Mouse (Mus musculus) WW6 (cell line): Measurements from ENCODE around the gene Kirrel2.

Experiments
- DNase-seq: peaks from one replicate; pipeline ENCODE4 v3.0.0-alpha.2; 2013; ENCODE audit warnings: low read depth, low spot score

Kirrel2 gene

DNA sequence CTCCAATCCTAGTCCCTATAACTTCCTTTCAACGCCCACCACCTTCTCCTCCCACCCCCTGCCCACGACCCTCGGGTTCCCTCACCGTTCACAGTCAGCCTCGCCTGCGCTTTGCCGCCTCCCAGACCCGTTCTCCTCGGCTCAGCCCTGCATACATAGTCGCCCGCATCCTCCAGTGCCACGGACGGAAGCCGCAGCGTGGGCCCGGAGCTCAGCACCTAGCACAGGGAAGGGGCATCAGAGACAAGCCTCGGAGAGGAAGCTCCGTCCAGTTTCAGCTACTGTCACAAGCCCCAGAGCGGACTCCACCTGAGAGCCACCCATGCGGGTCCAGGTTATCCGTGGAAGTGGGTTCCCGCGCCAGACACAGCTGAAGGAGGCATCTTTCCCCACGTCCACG lies 4.2 kb downstream of the Kirrel2 start:
- DNase-seq, result no peak

DNA sequence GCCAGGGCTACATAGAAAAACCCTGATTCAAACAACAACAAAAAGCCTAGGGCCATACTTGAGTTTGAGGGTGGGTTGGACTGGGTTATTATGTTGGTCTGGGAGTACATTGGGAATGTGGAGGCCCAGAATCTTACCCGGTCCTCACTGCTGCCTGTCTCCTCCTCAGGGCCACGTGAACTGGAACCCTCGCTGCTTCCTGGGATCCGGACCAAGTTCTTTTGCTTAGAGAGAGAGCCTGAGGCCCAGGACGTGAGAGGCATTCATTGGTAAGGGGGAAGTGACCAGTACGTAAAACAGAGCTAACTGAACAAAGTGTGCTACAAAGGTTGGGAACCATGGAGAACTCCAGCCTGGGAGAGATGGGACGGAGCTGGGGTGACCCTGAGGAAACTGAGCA lies 7.2 kb downstream of the Kirrel2 start:
- no peak for DNase-seq

DNA sequence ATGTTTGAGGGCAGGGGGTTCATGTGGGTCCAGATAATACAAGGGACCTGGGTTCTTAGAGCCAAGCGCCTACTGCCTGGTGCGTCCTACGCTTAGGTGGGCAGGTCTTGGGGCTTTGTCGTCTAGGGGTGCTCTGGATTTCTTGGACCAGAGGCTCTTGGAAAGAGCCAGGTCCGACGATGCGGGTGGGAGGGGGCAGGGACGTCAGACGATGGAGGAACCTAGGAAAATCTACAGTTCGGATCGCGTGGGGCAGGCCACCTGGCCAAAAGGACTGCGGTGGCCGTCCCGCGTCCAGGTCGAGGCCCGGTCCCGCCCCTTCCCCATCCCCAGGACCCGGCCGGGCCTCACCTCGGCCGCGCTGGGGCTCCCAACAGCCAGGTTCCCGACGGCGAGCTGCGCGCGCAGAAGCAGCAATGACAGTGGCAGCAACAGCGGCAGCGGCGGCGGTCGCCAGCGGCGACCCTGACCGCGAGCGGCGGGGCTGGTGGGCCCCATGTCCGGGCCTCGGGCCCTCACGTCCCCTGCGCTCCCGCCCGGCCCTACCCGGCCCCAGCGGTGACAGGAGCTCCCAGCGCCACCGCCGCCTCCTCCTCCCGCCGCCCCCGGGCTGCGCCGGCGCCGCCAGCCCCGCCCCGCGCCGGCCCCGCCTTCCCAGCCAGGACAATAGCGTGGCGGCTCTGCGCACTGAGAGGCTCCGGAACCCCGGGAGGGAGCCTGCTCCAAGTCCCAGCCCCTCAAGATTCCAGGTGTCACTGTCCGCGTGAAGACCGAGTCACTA lies 12.3 kb downstream of the Kirrel2 start, which contains the start of gene Aplp1:
Gene Aplp1, minus strand, starts transcription at position 565 of the 781 bp plus-strand sequence.
- DNase-seq, result no peak

DNA sequence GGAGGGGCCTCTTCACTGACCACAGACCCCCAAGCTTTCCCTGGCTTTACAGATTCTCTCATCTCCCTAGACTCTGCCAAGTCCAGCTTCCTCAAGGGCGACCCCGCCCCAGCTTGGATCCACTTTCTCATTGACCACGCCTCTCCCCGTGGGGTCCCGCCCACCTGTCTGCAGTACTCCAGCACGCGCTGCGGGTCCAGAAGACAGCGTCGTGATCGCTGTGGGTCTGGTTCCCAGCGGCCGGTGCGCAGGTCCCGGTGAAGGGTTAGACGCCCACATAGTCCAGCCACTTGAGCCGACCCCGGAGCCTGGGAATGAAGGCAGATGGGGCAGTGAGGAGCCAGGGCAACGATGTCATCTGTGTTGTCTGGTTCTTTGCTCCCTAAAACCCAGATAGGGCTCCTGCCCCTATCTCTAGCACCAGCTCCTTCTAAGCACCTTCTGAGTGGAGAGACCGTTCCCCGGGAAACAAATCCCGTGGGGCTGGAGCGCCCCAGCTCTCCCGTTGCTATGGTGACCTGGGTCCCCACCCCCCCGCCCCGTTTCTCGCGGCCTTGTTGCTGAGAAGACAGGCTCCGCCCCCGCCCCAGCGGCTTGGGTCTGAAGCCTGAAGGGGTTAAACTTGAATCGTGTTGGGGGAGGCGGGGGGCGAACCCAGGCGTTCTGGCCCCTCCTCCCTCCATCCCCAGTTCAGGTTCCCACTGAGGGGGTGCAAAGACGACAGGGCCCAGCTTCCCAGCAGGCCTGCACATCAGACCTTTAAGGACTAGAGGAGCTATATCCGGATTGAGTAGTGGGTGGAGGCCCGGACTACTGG lies 13.1 kb downstream of the Kirrel2 start:
- no peak for DNase-seq

DNA sequence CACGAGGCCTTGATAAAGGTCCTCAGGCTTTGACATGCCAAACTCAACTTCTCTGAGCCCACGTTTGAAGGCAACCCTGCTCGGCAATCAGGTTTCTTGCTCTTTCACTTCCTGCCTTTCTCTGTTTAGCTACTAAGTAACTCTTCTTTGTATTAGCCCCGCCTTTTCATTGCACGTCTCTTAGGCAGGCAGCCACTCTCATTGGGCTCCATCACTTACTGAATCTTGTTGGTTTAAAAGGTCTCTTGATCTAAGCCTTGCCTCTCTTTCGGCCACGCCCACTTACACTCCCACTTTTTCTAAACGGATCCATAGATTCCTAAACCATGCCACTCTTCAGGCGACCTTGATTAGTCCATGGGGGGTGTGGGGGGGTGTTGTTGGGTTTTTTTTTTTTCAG lies 13.8 kb downstream of the Kirrel2 start:
- no peak for DNase-seq

DNA sequence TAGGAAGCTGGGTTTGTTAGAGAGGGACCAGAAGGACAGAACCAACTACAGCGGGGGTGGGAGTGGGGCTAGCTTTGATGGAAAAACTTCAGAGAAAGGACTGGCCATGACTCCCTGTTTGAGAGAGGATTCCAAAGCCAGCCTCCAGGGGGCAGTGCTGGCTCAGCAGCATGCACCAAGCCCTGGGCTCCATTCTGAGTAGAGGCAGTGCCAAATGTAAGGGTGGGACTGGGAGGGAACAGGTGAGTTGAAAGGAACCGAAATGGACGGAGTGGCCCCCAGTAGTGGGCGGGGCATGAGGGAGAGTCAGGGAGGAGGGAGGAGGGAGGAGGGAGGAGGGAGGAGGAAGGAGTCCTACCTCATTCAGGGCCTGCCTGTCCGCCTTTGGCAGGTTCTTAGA lies 16.8 kb downstream of the Kirrel2 start:
- DNase-seq, result peak; percentile 57

DNA sequence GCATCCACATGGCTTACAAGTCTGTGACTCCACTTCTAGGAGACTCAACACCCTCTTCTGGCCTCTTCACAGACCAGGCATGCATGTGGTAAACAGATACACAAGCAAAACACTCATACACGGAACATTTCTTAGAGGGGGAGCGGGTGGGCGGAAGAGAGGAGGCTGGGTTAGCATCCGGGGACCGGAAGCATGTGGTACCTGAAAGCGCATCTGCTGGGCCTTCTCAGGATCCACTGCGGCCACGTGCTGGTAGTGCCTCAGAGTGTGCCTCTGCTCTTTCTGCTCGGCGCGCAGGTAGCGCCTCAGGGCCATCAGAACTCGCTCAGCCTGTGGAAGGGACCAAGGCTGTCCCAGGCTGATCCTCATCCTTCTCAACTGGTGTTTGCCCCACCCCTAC lies 17.8 kb downstream of the Kirrel2 start:
- no peak for DNase-seq

DNA sequence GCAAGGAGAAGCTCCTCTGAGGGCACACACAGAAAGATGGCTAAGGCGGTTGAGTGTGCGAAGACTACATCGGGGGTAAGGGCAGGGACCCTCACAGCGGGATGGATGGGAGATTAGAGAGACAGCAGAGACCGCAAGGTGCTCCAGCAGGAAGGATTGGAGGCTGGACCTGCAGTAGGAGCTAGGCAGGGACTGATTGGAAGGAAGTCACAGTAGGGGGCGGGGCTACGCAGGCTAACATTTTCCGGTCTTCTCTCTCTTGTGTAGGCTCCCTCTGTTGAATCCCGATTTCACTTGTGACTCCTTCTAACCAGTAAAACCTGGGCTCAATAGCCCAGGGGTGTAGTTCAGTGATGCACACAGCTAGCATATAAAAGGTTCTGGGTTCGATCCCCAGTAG lies 20.6 kb downstream of the Kirrel2 start:
- no peak for DNase-seq

DNA sequence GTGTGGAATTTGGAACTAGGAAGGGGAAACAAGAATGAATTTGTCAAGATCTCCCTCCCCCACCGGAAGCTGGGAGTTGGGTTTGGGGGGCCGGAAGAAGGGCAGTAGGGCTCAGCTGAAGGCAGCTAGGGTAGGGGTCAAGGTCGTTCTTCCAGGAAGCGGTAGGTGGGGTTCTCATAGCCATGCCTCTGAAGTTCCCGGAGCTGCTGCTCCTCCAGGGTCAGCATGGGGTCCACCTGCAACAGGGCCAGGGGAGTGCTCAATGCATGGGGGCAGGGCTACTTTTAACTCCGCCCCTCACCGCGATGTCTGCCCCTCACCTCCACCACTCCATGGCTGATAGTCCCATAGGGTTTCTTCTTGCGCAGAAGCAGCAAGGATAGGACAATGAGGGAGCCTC lies 22.3 kb downstream of the Kirrel2 start:
- no peak for DNase-seq

DNA sequence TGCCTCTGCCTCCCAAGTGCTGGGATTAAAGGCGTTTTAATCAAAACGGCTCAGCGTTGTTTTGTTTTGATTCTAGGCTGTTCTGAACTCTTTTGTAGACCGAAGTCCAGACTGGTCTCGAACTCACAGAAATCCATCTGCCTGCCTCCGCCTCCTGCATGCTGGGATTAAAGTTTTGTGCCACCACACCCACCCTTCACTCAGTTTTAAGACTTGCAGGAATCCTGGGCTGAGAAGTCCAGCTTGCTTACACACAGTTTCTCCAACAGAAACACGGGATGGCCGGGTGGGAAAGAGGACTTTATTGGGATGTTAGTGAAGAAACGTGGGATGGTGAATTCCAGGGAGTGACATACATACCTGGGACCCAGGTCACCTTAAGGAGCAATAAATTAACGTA lies 22.8 kb downstream of the Kirrel2 start:
- no peak for DNase-seq

DNA sequence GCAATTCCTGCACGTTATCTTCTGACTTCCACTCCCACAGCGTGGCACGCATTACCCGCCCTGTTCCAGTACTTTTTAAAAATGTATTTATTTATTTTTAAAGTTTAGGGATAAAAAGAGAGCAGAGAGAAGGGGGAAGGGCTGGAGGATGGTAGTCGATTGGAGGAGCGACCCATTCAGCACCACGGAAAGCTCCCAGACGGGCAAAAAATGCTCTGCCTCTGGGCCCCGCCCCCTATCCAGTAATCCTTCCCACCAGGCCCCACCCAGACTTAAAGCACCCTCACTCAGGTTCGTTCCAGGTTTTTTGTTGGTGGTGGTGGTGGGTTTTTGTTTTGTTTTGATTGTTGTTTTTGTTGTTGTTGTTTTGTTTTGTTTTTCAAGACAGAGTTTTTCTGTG lies 23.3 kb downstream of the Kirrel2 start:
- DNase-seq, result no peak

DNA sequence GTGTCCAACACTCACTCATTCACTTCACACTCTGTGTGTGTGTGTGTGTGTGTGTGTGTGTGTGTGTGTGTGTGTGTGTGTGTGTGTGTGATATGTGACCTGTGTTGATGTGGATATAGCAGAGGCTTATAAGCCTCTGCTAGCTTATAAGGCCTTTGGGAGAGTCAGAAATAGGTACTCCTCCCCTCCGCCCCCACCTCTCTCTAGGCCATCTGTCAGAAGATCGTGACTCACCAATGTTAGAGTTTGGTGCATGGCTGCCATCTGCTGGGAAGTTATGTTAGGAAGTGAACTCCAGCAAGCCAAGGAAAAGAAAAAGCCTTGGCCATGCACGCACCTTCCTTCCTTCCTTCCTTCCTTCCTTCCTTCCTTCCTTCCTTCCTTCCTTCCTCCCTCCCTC lies 25.7 kb downstream of the Kirrel2 start:
- DNase-seq, result no peak

DNA sequence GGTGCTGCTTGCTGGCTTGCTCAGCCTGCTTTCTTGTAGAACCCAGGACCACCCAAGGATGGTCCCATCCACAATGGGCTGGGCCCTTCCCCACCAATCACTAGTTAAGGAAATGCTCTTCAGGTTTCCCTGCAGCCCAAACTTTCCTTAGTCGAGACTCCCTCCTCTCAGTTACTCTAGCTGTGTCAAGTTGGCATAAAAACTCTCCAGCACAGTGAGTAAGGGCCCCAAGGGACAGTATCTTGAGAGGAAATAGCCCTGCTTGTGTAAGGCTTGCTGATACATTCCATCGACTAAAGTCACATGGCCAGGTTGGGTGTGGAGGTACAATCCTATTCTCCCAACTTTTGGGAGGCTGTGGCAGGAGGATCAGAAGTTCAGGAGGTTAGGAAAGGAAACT lies 27.3 kb downstream of the Kirrel2 start:
- DNase-seq, result no peak

DNA sequence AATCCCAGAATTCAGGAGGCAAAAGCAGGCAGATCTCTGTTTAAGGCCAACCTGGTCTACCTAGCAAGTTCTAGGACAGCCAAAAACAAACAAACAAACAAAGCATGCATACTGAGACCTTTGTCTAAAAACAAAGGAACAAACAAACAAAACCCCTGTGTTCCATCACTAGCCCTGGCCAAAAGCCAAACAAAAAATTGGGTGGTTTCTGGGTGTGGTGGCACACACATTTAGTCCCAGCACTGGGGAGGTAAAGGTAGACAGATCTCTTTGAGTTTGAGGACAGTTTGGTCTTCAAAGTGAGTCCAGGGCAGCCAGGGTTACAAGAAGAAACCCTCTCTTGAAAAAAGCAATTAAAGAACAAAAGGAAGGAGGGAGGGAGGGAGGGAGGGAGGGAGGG lies 28.2 kb downstream of the Kirrel2 start:
- DNase-seq, result no peak

DNA sequence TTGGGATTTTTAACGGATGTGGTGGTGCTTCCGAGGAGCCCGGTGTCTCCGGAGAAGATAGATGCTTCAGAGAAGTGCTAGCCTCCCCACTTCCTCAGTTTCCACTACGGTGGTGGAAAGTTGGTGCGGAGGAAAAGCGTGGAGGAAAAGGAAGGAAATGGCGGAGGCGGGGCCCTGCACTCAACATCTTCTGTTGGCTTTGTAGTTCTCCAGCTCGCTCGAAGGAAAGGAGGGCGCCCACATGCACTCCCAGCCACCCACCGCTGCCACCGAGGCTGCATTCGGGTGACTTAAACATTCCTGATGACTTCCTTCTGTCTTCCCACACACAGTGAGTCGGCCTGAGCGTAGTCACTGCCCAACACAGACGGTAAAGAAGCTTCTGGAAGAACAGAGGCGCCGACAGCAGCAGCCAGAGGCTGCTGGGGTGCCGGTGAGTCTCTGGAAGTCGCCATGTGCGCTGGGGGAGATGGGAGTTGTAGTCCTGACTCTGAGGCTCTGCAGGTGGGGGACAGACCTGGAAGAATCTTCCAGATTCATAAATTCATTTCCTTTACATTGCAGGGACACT lies 34.3 kb downstream of the Kirrel2 start:
- no peak for DNase-seq

DNA sequence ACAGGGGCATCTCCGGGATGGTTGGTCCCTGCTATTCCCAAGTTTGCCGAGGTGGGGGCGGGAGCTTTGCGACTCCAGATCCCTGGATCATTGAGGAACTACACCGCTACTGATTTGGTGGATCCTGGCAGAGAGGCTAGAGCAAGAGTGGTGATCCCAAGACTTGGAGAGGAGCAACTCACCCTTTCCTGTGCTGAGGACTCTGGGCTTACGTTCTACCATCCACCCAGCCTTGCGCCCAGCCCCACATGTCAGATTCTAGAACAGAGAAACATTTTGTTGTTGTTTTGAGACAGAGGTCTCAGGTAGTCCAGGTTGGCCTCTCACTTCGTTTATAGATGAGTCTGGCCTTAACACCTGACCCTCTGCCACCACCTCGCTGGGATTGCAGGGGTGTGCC lies 34.9 kb downstream of the Kirrel2 start:
- DNase-seq, result no peak

DNA sequence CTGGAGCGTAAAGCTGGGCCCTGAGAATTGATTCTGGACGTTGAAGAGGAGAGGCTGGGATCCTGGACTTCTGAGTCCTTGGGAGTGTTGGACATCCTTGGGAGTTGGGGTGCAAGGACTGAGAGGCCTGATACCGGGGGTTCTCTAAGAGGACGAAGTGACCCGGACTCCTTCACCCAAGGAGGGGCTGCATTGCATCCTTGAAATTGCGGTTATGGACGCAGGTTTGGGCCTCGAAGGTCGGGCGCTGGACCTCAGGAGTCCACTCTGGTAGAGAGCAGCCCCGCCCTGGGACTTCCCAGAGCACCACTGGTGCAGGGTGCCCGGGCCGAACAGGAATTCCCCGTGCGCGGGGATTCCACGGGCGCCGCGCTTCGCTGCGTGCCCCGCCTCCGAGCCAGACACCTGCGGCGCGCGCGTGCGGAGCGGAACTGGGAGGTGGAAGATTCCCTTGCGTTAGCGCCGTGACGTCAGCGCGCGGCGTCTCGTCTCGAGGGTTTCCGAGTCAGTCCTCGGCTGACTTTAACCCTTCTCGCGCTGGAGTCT lies 35.5 kb downstream of the Kirrel2 start:
- DNase-seq, result peak; percentile 81

DNA sequence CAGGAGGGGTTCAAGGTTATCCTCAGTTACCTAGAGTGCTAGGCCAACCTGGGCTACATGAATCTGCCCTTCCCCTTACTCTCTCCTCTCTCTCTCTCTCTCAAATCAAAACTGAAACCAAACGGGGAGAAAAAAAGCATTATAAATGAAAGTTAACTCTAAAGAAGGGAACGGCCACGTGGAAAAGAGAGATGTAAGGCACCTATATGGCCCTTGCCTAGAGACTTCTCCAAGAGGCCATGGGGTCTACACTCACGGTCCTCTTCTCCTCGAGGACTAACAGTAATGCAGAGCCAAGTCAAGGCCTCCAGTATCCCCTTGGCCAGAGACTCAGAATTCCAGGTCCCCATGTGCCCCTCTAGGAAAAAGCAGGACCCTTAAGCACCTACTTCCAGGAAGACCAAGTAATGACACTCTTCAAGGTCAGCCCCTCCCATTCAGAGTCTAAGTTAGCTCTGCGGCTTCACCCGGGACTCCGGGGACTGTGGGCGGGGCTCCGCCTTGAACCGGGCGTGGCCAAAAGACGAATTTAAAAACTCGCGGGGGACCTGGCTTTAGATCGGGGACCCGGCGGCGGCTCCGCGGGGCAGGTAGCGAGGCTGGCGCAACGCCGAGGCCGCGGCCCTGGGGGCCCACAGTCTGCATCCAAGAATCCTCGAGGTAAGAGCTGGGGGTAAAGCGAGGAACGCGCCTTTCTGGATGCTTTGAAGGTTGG lies 36.2 kb downstream of the Kirrel2 start, which contains the start of gene Nfkbid:
Gene Nfkbid, plus strand, starts transcription at position 558 of the 715 bp plus-strand sequence.
- peak; percentile 42 for DNase-seq

DNA sequence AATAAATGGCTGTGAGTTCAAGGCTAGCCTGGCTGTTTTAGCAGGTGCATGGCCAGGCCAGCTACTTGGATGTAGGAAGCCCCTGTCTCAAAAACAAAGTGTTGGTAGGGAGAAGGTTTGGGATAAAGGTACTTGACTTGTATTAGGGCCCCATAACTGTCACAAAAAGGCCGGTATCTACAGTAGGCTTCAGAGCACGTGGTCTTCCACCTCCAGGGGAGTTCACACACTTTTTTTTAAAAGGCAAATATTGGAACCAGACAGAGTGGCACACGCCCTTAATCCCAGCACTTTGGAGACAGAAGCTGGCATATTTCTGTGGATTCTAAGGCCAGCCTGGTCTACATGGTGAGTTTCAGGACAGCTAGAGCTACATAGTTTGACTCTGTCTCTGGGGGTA lies 36.8 kb downstream of the Kirrel2 start:
- no peak for DNase-seq

DNA sequence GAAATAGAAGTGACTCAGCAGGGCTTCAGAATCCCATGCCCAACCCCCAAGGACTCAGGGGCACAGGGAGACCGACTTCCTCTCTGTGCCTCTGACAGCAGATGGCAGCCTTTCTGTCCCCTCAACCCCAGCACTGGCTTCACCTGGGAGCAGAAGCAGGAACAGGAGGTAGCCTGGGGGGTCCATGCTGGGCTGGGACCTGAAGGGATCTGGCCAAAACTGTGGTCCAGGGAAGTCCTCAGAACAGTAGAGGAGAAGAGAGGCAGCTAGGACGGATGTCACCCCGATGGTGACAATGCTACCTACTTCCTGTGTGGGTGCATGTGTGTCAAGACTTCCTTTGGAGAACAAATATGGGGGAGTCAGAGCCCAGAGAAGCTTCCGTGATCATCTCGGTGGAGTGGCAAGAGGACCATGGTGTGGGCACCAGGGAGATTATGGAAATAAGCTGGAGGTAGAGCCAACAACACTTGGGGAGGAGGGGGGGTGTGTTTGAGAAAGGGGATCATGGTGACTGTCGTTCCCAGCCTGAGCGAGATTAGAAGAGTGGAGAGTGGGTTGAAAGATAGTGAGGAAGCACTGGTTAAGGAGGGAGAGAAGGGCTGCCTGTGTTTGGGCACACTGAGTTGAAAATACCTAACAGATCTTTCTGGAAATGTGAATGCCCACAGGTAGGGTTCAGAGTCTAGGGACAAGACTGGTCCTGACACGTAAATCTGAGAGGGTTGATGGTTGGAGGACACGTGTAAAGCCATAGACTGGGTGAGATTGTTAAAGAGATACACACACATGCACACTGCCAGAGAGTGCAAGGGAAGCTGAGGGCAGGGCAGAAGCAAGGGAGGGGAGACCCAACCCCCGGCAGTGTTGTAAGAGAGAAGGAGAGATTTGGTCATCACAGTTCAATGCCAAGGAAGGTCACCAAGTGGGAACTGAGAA lies 37.7 kb downstream of the Kirrel2 start, which contains the start of gene Hcst:
Gene Hcst, minus strand, starts transcription at position 294 of the 939 bp plus-strand sequence.
- DNase-seq, result no peak
